Mouse (Mus musculus) 3134 (cell line): ENCODE measurements around the gene Il15ra.
"Not testable (repeated sequence)": the region's sequence is repeated elsewhere in the genome, so short reads cannot be mapped to it uniquely, and the experiment has no call there.

Experiments used
- DNase-seq: peaks from one replicate; pipeline ENCODE4 v3.0.0-alpha.2; 2011; ENCODE audit warnings: low spot score; ENCODE audit not compliant: insufficient read length; ENCODE audit errors: extremely low read depth

Il15ra gene

GRCm38 (mm10) chr2:11706746-11707065 is 1.6 kb downstream of the Il15ra start:
- peak; percentile 40 for DNase-seq

GRCm38 (mm10) chr2:11708538-11708937 is 3.4 kb downstream of the Il15ra start:
- no peak for DNase-seq

GRCm38 (mm10) chr2:11710101-11710500 is 5.0 kb downstream of the Il15ra start:
- not testable (repeated sequence) for DNase-seq

GRCm38 (mm10) chr2:11712483-11712990 is 7.4 kb downstream of the Il15ra start:
- DNase-seq = no peak

GRCm38 (mm10) chr2:11713021-11713420 is 7.9 kb downstream of the Il15ra start:
- DNase-seq = no peak

GRCm38 (mm10) chr2:11714535-11714934 is 9.4 kb downstream of the Il15ra start:
- no peak for DNase-seq

- DNase-seq = no peak
Measured at GRCm38 (mm10) chr2:11718573-11718972, 13.5 kb downstream of the Il15ra start.

- no peak for DNase-seq
Measured at GRCm38 (mm10) chr2:11722564-11722963, 17.5 kb downstream of the Il15ra start.

GRCm38 (mm10) chr2:11727574-11727973 is 22.5 kb downstream of the Il15ra start:
- DNase-seq = no peak

GRCm38 (mm10) chr2:11729091-11729490 is 24.0 kb downstream of the Il15ra start:
- no peak for DNase-seq

- no peak for DNase-seq
Measured at GRCm38 (mm10) chr2:11732978-11733377, 27.9 kb downstream of the Il15ra start.

GRCm38 (mm10) chr2:11735853-11736252 is 30.8 kb downstream of the Il15ra start:
- DNase-seq = no peak

- DNase-seq = no peak
Measured at GRCm38 (mm10) chr2:11738794-11739193, 33.7 kb downstream of the Il15ra start.

GRCm38 (mm10) chr2:11739516-11740051 is 34.5 kb downstream of the Il15ra start:
- no peak for DNase-seq

- no peak for DNase-seq
Measured at GRCm38 (mm10) chr2:11762541-11762940, 57.5 kb downstream of the Il15ra start.

GRCm38 (mm10) chr2:11765694-11766093 is 60.6 kb downstream of the Il15ra start:
- DNase-seq = no peak

- DNase-seq = no peak
Measured at GRCm38 (mm10) chr2:11766485-11767160, 61.5 kb downstream of the Il15ra start.

GRCm38 (mm10) chr2:11767161-11767545 is 62.1 kb downstream of the Il15ra start:
- DNase-seq = peak; percentile 59

GRCm38 (mm10) chr2:11771701-11772100 is 66.6 kb downstream of the Il15ra start:
- DNase-seq = no peak

GRCm38 (mm10) chr2:11772401-11772800 is 67.3 kb downstream of the Il15ra start:
- no peak for DNase-seq

GRCm38 (mm10) chr2:11774426-11774825 is 69.3 kb downstream of the Il15ra start:
- DNase-seq = no peak

- DNase-seq = no peak
Measured at GRCm38 (mm10) chr2:11775121-11775520, 70.0 kb downstream of the Il15ra start.

- DNase-seq = no peak
Measured at GRCm38 (mm10) chr2:11776415-11776814, 71.3 kb downstream of the Il15ra start.
